Mouse (Mus musculus) bone marrow, adult 2 months (tissue): Measurements from ENCODE around the gene Thsd7a. TPM values are rescaled to one million over a fixed set of nuclear protein-coding genes. Genes with fewer than 3 reads are reported as not detected.

Experiments
- H3K27ac ChIP-seq: fragments of 200-500 bp; 2 replicates; pipeline ENCODE4 v1.5.1; 2012; ENCODE audit warnings: low read depth, mild to moderate bottlenecking, control low read depth, inconsistent platforms, low read length; ENCODE audit not compliant: control insufficient read depth, poor library complexity, insufficient read depth
- H3K4me1 ChIP-seq: fragments of 200-500 bp; 2 replicates; pipeline ENCODE4 v1.6.1; 2011; ENCODE audit warnings: low read length; ENCODE audit not compliant: control insufficient read depth, insufficient read depth
- H3K4me3 ChIP-seq: fragments of 200-500 bp; replicated peaks from 2 replicates; pipeline ENCODE3; 2011; ENCODE audit warnings: mild to moderate bottlenecking, low read depth, low read length, control low read depth; ENCODE audit not compliant: control insufficient read depth
- CTCF ChIP-seq: fragments of 200-500 bp; IDR thresholded peaks from 2 replicates; pipeline ENCODE4 v1.5.1; 2011; ENCODE audit warnings: low read length, control low read depth; ENCODE audit not compliant: control insufficient read depth, insufficient read depth
- POLR2A ChIP-seq: fragments of 200-500 bp; IDR thresholded peaks from 2 replicates; pipeline ENCODE4 v1.6.1; 2011; ENCODE audit warnings: low read depth, mild to moderate bottlenecking, control low read depth, low read length, borderline replicate concordance; ENCODE audit not compliant: control insufficient read depth
- WGBS: fragments of 180-500 bp; shearing (Covaris S2); methylation state at CpG from one replicate; pipeline ENCODE4 v1.1.7; 2018; 5-methylcytosine and 5-hydroxymethylcytosine counted together
- polyA plus RNA-seq: library from polyadenylated mRNA; stranded (reverse); fragments of >200 nt; gene quantifications from 2 replicates; pipeline ENCODE4 v1.2.4, GENCODE M21; 2011; ENCODE audit warnings: low replicate concordance; ENCODE audit not compliant: missing spikeins, insufficient read depth, insufficient read length

Thsd7a gene
- polyA plus RNA-seq, 1 experiment = 1.6 TPM

DNA sequence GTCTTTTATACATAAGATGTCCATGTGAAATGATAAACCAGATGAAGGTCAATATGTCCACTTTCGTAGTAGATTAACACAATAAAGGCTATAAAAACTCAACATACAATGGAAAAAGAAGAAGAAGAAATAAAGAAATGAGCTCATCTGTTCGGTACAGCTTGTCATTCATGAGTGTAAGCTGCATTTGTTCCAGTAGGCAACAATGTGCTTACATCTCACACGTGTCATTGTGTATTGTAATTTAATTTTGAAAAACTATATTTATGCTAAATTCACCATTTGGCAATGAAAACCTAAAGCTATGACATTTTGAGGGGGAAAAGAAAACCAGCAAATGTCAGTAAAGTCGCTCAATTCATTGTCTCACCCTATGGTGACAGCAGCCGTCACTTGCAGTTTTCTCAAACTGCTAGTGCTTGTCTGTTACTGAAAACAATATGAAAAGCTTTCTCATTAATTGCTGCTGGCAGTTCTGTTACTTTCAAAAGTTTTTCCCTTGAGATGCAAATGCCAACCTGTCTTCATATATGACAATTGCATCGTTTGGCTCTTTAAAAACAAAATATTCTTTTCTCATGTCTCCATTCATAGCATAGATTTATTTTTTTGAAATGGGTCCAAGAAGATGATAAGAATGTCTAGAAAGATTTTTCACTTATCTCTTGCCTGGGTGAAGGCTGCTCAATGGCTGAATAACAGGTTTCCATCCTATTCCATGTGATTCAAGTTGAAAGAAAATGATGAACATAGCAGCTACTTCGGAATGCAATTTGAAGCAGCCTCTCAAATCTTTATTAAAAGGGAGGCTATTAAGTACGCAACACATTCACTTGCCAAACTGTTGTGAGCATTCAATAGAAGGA, 10.4 kb upstream of the Thsd7a start:
- TF ChIP-seq CTCF (no peak), POLR2A (no peak)
- 69% methylated on average over 8 of the region's 8 CpGs for WGBS
- H3K4me1 ChIP-seq = no peaks in the 10 kb centered on the region
- no peak overlapping the region for H3K4me3 ChIP-seq
- H3K27ac ChIP-seq = no peak overlapping the region

DNA sequence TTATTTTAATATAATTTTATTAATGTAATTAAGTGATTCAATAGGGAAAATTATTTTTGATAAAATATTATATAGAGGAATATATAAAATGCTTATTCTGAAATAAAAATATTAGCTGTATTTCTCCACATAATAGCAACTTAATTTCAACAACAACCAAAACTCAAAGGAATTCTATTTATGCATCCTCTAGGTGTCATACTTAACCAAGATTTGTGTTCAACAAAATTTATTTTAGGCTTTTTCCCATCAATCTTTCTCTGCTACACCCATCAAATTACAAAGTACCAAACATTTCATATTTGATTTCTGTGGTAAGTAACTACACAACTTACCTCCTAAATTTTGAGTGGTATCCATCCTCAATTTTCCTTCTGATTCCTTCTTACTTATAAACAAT, 3.1 kb upstream of the Thsd7a start:
- Histone ChIP-seq H3K27ac (no peak overlapping the region), H3K4me1 (no peaks in the 10 kb centered on the region), H3K4me3 (no peak overlapping the region)
- TF ChIP-seq POLR2A (no peak), CTCF (no peak)

- Histone ChIP-seq H3K4me3 (no peak overlapping the region), H3K4me1 (no peaks in the 10 kb centered on the region), H3K27ac (no peak overlapping the region)
- 67% methylated on average over 2 of the region's 2 CpGs for WGBS
- TF ChIP-seq CTCF (no peak), POLR2A (no peak)
Observed at GRCm38 (mm10) chr6:12750441-12750840, 1.2 kb upstream of the Thsd7a start.

DNA sequence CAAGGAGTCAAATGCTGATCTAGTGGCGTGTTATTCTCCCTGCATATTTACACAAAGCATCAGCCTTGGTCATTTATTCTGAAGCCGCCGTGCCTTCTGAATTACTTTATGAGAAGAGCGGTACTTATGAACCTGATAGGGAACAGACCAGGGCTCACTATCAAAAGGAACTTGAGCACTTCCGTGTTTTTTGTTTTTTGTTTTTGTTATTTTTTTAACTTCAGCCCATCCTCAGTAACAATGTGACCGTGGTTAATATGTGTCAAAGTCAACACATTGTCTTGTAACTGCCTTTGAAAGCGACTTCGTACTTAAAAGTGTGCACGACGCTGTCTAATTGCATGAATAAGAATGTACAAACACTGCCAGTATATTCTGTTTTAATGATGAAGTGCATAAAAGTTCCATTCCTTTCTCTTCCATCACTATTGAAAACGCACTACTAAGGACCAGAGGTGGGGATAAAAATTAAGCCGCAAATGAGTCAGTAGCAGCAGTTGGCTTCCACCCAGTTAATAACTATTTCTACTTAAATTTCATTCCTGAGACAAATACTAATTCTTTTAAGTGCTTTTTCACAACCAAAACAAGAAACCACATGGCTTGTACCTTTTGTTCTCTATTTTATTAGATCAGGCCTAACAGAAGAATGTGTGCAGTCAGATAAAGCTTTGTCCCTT, 461 bp upstream of the Thsd7a start:
- H3K4me1 ChIP-seq = no peaks in the 10 kb centered on the region
- TF ChIP-seq CTCF = no peak
- no peak for TF ChIP-seq POLR2A
- H3K27ac ChIP-seq = no peak overlapping the region
- no peak overlapping the region for H3K4me3 ChIP-seq
- WGBS = 25% methylated on average over 12 of the region's 12 CpGs

DNA sequence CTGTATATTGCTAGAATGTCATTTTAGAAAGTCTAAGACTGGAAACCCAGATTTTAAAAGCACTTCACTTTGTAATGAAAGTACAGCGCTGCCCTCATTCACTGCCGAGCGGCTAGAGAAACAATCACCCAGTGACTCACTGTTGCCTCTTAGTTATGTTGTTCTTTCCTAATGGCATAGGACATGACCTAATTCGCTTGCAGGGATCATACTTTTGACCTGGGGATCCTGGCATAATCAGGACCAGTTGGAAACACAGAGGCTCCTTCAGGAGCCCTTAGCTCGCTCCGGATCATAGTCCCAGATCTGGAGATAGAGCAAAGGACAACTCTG, 790 bp downstream of the Thsd7a start:
- H3K4me3 ChIP-seq = no peak overlapping the region
- 3% methylated on average over 6 of the region's 6 CpGs for WGBS

GRCm38 (mm10) chr6:12747856-12748450, 1.3 kb downstream of the Thsd7a start:
- H3K4me3 ChIP-seq = no peak overlapping the region
- TF ChIP-seq CTCF (no peak), POLR2A (no peak)
- no peak overlapping the region for H3K27ac ChIP-seq
- WGBS = 17% methylated on average over 11 of the region's 11 CpGs
- H3K4me1 ChIP-seq = no peaks in the 10 kb centered on the region

More for the DNA sequence above, 790 bp downstream of the Thsd7a start:
- H3K27ac ChIP-seq = no peak overlapping the region
- TF ChIP-seq POLR2A (no peak), CTCF (no peak)
- no peaks in the 10 kb centered on the region for H3K4me1 ChIP-seq

- 73% methylated on average over 4 of the region's 4 CpGs for WGBS
- H3K4me1 ChIP-seq = no peaks in the 10 kb centered on the region
- TF ChIP-seq POLR2A (no peak), CTCF (no peak)
- no peak overlapping the region for H3K4me3 ChIP-seq
- H3K27ac ChIP-seq = no peak overlapping the region
Observed at GRCm38 (mm10) chr6:12742791-12743190, 6.4 kb downstream of the Thsd7a start.

DNA sequence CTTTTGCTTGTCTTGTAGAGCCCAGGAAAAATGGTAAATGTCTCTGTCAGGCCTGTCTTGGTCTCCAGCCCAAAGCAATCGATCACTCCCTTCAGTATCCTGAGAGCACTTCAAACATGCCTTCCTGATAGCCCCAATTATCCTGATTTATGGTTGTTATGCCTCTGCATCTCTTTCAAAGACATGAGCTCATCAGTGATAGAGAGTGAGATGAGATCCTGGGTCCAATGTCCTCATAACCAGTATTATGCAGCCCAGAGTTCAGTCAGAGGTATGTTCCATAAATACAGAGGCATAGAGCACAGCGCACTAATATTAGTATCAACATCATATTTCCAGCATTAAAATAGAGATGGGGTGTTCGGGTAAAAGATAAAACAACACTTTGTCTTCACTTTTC, 15.3 kb downstream of the Thsd7a start:
- TF ChIP-seq CTCF (no peak), POLR2A (no peak)
- WGBS = 64% methylated on average over 3 of the region's 3 CpGs
- no peak overlapping the region for H3K27ac ChIP-seq
- no peaks in the 10 kb centered on the region for H3K4me1 ChIP-seq
- no peak overlapping the region for H3K4me3 ChIP-seq
